Mouse (Mus musculus): Measurements from ENCODE around the gene Hipk2.

DNA sequence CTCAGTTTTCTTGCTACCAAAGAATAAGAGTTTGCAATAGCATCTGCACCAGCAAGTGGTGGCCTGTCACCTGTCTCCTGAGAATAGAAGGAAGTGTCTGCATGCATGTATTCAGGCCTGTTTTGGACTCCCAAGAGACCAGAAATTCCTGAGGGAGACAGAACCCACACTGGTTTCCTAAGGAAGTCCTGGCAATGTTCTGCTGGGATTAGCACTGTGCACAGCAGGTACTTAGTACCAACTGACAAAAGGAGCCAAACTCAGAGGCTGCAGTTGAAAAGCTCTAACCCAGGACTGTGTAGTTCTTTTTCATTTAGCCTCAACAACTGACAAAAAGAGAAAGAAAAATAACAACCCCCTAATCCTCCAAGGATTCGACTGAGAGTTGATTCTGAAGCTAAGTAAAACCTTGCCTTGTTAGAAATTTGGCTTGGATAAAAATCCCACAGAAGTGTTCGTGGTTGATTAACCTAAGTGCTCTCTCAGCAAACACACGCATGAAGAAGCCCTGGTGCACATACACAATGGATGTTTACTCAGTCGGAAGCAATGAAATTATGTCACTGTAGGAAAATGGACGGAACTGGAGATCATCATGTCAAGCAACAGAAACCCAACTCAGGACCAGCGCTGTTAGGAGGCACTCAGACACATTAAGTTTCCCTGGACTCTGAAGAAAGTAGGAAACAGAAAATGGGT is 115.9 kb downstream of the Hipk2 start:
- TF ChIP-seq POLR2A (IDR thresholded peaks at IDR 0.05; ENCODE audit: control insufficient read depth, extremely low read depth, insufficient read depth, low read length, poor library complexity), result no peak
- no peak for TF ChIP-seq CTCF (IDR thresholded peaks at IDR 0.05; ENCODE audit: borderline replicate concordance, control insufficient read depth, extremely low read depth, insufficient read depth, low read length, poor library complexity)

All from thymus, adult 2 months (tissue).